Mouse (Mus musculus) kidney, adult 8-10 months (tissue): Measurements from ENCODE around the gene Fhad1.
A peak's percentile ranks its signal among the peaks of the same experiment; 100 is the strongest.

Source experiments
- DNase-seq, 2 experiments: peaks; one replicate each; pipeline ENCODE4 v3.0.0; 2022

Gene Fhad1

GRCm38 (mm10) chr4:141860246-141860841 lies 154.5 kb downstream of the Fhad1 start:
- no peak for DNase-seq

- DNase-seq = no peak
Observed at GRCm38 (mm10) chr4:141859351-141859750, 155.5 kb downstream of the Fhad1 start.

- no peak for DNase-seq
Observed at GRCm38 (mm10) chr4:141858501-141858900, 156.4 kb downstream of the Fhad1 start.

- peak; percentile 67 to 84 for DNase-seq
Observed at GRCm38 (mm10) chr4:141857422-141857930, 157.4 kb downstream of the Fhad1 start.

- DNase-seq = peak in 1 of 2 experiments; percentile 47
Observed at GRCm38 (mm10) chr4:141853437-141853836, 161.4 kb downstream of the Fhad1 start.

- no peak for DNase-seq
Observed at GRCm38 (mm10) chr4:141845999-141846398, 168.9 kb downstream of the Fhad1 start, which contains the start of gene Ctrc. Ctrc (minus strand) TSS chr4:141846359.
